Mouse (Mus musculus): Measurements from ENCODE around the gene Chst2. TPM values are rescaled to one million over a fixed set of nuclear protein-coding genes. Genes with fewer than 3 reads are reported as not detected.

Gene Chst2
- polyA plus RNA-seq, 1 experiment: 8.4 TPM

- H3K4me3 ChIP-seq: no peak overlapping the region
- no peaks in the 10 kb centered on the region for H3K27me3 ChIP-seq (ENCODE audit: control insufficient read depth, insufficient read depth, insufficient read length)
- H3K4me2 ChIP-seq (ENCODE audit: low read depth): no peak overlapping the region
- TF ChIP-seq CEBPB (IDR thresholded peaks at IDR 0.05; ENCODE audit: insufficient read depth, poor library complexity, severe bottlenecking) (no peak), MYOD1 (IDR thresholded peaks at IDR 0.05; ENCODE audit: control insufficient read depth in 1 of 3, insufficient read length in 2 of 3, low read depth in 2 of 3) (no peak), POLR2AphosphoS2 (IDR thresholded peaks at IDR 0.05; ENCODE audit: insufficient read length, low read depth) (no peak), POLR2A (IDR thresholded peaks at IDR 0.05; ENCODE audit: insufficient read length, low read depth) (no peak), SRF (IDR thresholded peaks at IDR 0.05; ENCODE audit: control insufficient read depth, insufficient read length, low read depth) (no peak), USF1 (IDR thresholded peaks at IDR 0.05; ENCODE audit: low read depth) (no peak), MAX (IDR thresholded peaks at IDR 0.05; ENCODE audit: low read depth) (no peak), E2F4 (IDR thresholded peaks at IDR 0.05; ENCODE audit: insufficient read depth) (no peak), TCF3 (IDR thresholded peaks at IDR 0.05; ENCODE audit: insufficient read length, low read depth) (no peak), MYOG (IDR thresholded peaks at IDR 0.05; ENCODE audit: control insufficient read depth in 1 of 3, insufficient read depth in 1 of 3, insufficient read length in 2 of 3, low read depth in 2 of 3) (no peak), REST (IDR thresholded peaks at IDR 0.05; ENCODE audit: insufficient read depth, insufficient read length) (no peak), TCF12 (IDR thresholded peaks at IDR 0.05; ENCODE audit: insufficient read depth, poor library complexity, severe bottlenecking) (no peak)
- no peaks in the 10 kb centered on the region for H3K36me3 ChIP-seq (ENCODE audit: control insufficient read depth, insufficient read depth)
- no peak overlapping the region for H3ac ChIP-seq (ENCODE audit: control insufficient read depth, insufficient read length)
- H3K79me2 ChIP-seq (ENCODE audit: control insufficient read depth, insufficient read depth): no peaks in the 10 kb centered on the region
Observed at GRCm38 (mm10) chr9:95375966-95376365, 30.6 kb downstream of the Chst2 start.

GRCm38 (mm10) chr9:95375336-95375735 lies 31.2 kb downstream of the Chst2 start:
- TF ChIP-seq TCF12 (IDR thresholded peaks at IDR 0.05; ENCODE audit: insufficient read depth, poor library complexity, severe bottlenecking) (no peak), TCF3 (IDR thresholded peaks at IDR 0.05; ENCODE audit: insufficient read length, low read depth) (no peak), MYOG (IDR thresholded peaks at IDR 0.05; ENCODE audit: control insufficient read depth in 1 of 3, insufficient read depth in 1 of 3, insufficient read length in 2 of 3, low read depth in 2 of 3) (no peak), CEBPB (IDR thresholded peaks at IDR 0.05; ENCODE audit: insufficient read depth, poor library complexity, severe bottlenecking) (no peak), MYOD1 (IDR thresholded peaks at IDR 0.05; ENCODE audit: control insufficient read depth in 1 of 3, insufficient read length in 2 of 3, low read depth in 2 of 3) (no peak), REST (IDR thresholded peaks at IDR 0.05; ENCODE audit: insufficient read depth, insufficient read length) (no peak), POLR2A (IDR thresholded peaks at IDR 0.05; ENCODE audit: insufficient read length, low read depth) (no peak), MAX (IDR thresholded peaks at IDR 0.05; ENCODE audit: low read depth) (no peak), POLR2AphosphoS2 (IDR thresholded peaks at IDR 0.05; ENCODE audit: insufficient read length, low read depth) (no peak), E2F4 (IDR thresholded peaks at IDR 0.05; ENCODE audit: insufficient read depth) (no peak), SRF (IDR thresholded peaks at IDR 0.05; ENCODE audit: control insufficient read depth, insufficient read length, low read depth) (no peak), USF1 (IDR thresholded peaks at IDR 0.05; ENCODE audit: low read depth) (no peak)
- no peaks in the 10 kb centered on the region for H3K36me3 ChIP-seq (ENCODE audit: control insufficient read depth, insufficient read depth)
- no peaks in the 10 kb centered on the region for H3K27me3 ChIP-seq (ENCODE audit: control insufficient read depth, insufficient read depth, insufficient read length)
- H3ac ChIP-seq (ENCODE audit: control insufficient read depth, insufficient read length): no peak overlapping the region
- H3K79me2 ChIP-seq (ENCODE audit: control insufficient read depth, insufficient read depth): no peaks in the 10 kb centered on the region
- H3K4me3 ChIP-seq: no peak overlapping the region
- no peak overlapping the region for H3K4me2 ChIP-seq (ENCODE audit: low read depth)

- Histone ChIP-seq H3K36me3 (ENCODE audit: control insufficient read depth, insufficient read depth) (no peaks in the 10 kb centered on the region), H3K27me3 (ENCODE audit: control insufficient read depth, insufficient read depth, insufficient read length) (no peaks in the 10 kb centered on the region), H3K4me2 (ENCODE audit: low read depth) (no peak overlapping the region), H3ac (ENCODE audit: control insufficient read depth, insufficient read length) (no peak overlapping the region), H3K4me3 (no peak overlapping the region), H3K79me2 (ENCODE audit: control insufficient read depth, insufficient read depth) (no peaks in the 10 kb centered on the region)
- no peak for TF ChIP-seq CEBPB (IDR thresholded peaks at IDR 0.05; ENCODE audit: insufficient read depth, poor library complexity, severe bottlenecking)
Observed at GRCm38 (mm10) chr9:95373741-95374140, 32.8 kb downstream of the Chst2 start.

- no peaks in the 10 kb centered on the region for H3K36me3 ChIP-seq (ENCODE audit: control insufficient read depth, insufficient read depth)
- no peak overlapping the region for H3ac ChIP-seq (ENCODE audit: control insufficient read depth, insufficient read length)
- no peak overlapping the region for H3K4me2 ChIP-seq (ENCODE audit: low read depth)
- no peak for TF ChIP-seq USF1 (IDR thresholded peaks at IDR 0.05; ENCODE audit: low read depth)
- no peak for TF ChIP-seq POLR2AphosphoS2 (IDR thresholded peaks at IDR 0.05; ENCODE audit: insufficient read length, low read depth)
- no peak for TF ChIP-seq MYOG (IDR thresholded peaks at IDR 0.05; ENCODE audit: control insufficient read depth in 1 of 3, insufficient read depth in 1 of 3, insufficient read length in 2 of 3, low read depth in 2 of 3)
- TF ChIP-seq SRF (IDR thresholded peaks at IDR 0.05; ENCODE audit: control insufficient read depth, insufficient read length, low read depth): no peak
- no peak for TF ChIP-seq TCF3 (IDR thresholded peaks at IDR 0.05; ENCODE audit: insufficient read length, low read depth)
- no peak for TF ChIP-seq REST (IDR thresholded peaks at IDR 0.05; ENCODE audit: insufficient read depth, insufficient read length)
- TF ChIP-seq E2F4 (IDR thresholded peaks at IDR 0.05; ENCODE audit: insufficient read depth): no peak
- no peak for TF ChIP-seq POLR2A (IDR thresholded peaks at IDR 0.05; ENCODE audit: insufficient read length, low read depth)
- TF ChIP-seq MYOD1 (IDR thresholded peaks at IDR 0.05; ENCODE audit: control insufficient read depth in 1 of 3, insufficient read length in 2 of 3, low read depth in 2 of 3): no peak
- no peak for TF ChIP-seq TCF12 (IDR thresholded peaks at IDR 0.05; ENCODE audit: insufficient read depth, poor library complexity, severe bottlenecking)
- no peak for TF ChIP-seq CEBPB (IDR thresholded peaks at IDR 0.05; ENCODE audit: insufficient read depth, poor library complexity, severe bottlenecking)
- no peak for TF ChIP-seq MAX (IDR thresholded peaks at IDR 0.05; ENCODE audit: low read depth)
- no peak overlapping the region for H3K4me3 ChIP-seq
- H3K79me2 ChIP-seq (ENCODE audit: control insufficient read depth, insufficient read depth): no peaks in the 10 kb centered on the region
- H3K27me3 ChIP-seq (ENCODE audit: control insufficient read depth, insufficient read depth, insufficient read length): no peaks in the 10 kb centered on the region
Observed at GRCm38 (mm10) chr9:95365882-95366281, 40.6 kb downstream of the Chst2 start.

GRCm38 (mm10) chr9:95353829-95354391 lies 52.6 kb downstream of the Chst2 start:
- Histone ChIP-seq H3ac (ENCODE audit: control insufficient read depth, insufficient read length) (no peak overlapping the region), H3K36me3 (ENCODE audit: control insufficient read depth, insufficient read depth) (no peaks in the 10 kb centered on the region), H3K4me2 (ENCODE audit: low read depth) (no peak overlapping the region), H3K79me2 (ENCODE audit: control insufficient read depth, insufficient read depth) (no peaks in the 10 kb centered on the region), H3K27me3 (ENCODE audit: control insufficient read depth, insufficient read depth, insufficient read length) (no peaks in the 10 kb centered on the region), H3K4me3 (no peak overlapping the region)
- no peak for TF ChIP-seq POLR2A (IDR thresholded peaks at IDR 0.05; ENCODE audit: insufficient read length, low read depth)
- TF ChIP-seq MYOD1 (IDR thresholded peaks at IDR 0.05; ENCODE audit: control insufficient read depth in 1 of 3, insufficient read length in 2 of 3, low read depth in 2 of 3): no peak
- TF ChIP-seq POLR2AphosphoS2 (IDR thresholded peaks at IDR 0.05; ENCODE audit: insufficient read length, low read depth): no peak
- no peak for TF ChIP-seq SRF (IDR thresholded peaks at IDR 0.05; ENCODE audit: control insufficient read depth, insufficient read length, low read depth)
- no peak for TF ChIP-seq TCF12 (IDR thresholded peaks at IDR 0.05; ENCODE audit: insufficient read depth, poor library complexity, severe bottlenecking)
- TF ChIP-seq CEBPB (IDR thresholded peaks at IDR 0.05; ENCODE audit: insufficient read depth, poor library complexity, severe bottlenecking): no peak
- no peak for TF ChIP-seq REST (IDR thresholded peaks at IDR 0.05; ENCODE audit: insufficient read depth, insufficient read length)
- no peak for TF ChIP-seq MAX (IDR thresholded peaks at IDR 0.05; ENCODE audit: low read depth)
- no peak for TF ChIP-seq E2F4 (IDR thresholded peaks at IDR 0.05; ENCODE audit: insufficient read depth)
- TF ChIP-seq MYOG (IDR thresholded peaks at IDR 0.05; ENCODE audit: control insufficient read depth in 1 of 3, insufficient read depth in 1 of 3, insufficient read length in 2 of 3, low read depth in 2 of 3): no peak
- no peak for TF ChIP-seq TCF3 (IDR thresholded peaks at IDR 0.05; ENCODE audit: insufficient read length, low read depth)
